Mouse (Mus musculus) lung, adult 2 months (tissue): ENCODE measurements around the gene Mipol1. TPM values are rescaled to one million over a fixed set of nuclear protein-coding genes. Genes with fewer than 3 reads are reported as not detected.

Source experiments
- DNase-seq: peaks from one replicate; pipeline ENCODE4 v3.0.0; 2022
- H3K4me1 ChIP-seq: fragments of 200-500 bp; 2 replicates; pipeline ENCODE4 v1.6.1; 2011; ENCODE audit warnings: low read length; ENCODE audit not compliant: control insufficient read depth, insufficient read depth
- H3K4me3 ChIP-seq: fragments of 200-500 bp; replicated peaks from 2 replicates; pipeline ENCODE3; 2011; ENCODE audit warnings: low read depth, mild to moderate bottlenecking, control low read depth, low read length; ENCODE audit errors: extremely low read depth
- CTCF ChIP-seq: fragments of 200-500 bp; IDR thresholded peaks from 2 replicates; pipeline ENCODE4 v1.5.1; 2011; ENCODE audit warnings: mild to moderate bottlenecking, low read length, control low read depth; ENCODE audit not compliant: insufficient read depth
- POLR2A ChIP-seq: fragments of 200-500 bp; IDR thresholded peaks from 2 replicates; pipeline ENCODE4 v1.6.1; 2011; ENCODE audit warnings: low read depth, mild to moderate bottlenecking, control low read depth, low read length, borderline replicate concordance; ENCODE audit errors: extremely low read depth
- WGBS: fragments of 180-500 bp; shearing (Covaris S2); methylation state at CpG from one replicate; pipeline ENCODE4 v1.1.7; 2018; 5-methylcytosine and 5-hydroxymethylcytosine counted together
- polyA plus RNA-seq: library from polyadenylated mRNA; depleted of rRNA; stranded (reverse); fragments of >200 nt; gene quantifications from 2 replicates; pipeline ENCODE4 v1.2.3, GENCODE M21; 2012

The Mipol1 gene
- polyA plus RNA-seq, 1 experiment: 1.9 TPM

DNA sequence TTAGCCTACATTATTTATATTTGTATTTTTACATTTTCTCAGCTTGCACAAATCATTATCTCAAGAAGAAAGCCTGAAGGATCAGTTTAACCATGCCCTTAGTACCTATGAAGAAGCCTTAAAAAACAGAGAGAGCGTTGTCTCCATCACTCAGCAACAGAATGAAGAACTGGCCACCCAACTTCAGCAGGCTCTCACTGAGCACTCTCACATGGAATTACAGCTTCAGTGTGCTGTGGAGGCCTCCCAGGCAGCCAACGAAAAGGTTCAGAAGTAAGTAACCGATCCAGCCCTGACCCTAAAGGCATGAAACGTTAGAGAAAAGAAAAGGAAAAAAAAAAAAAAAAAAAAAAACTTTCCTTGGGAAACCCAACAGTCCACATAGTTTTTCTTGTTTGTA lies 226.7 kb downstream of the Mipol1 start:
- TF ChIP-seq POLR2A (no peak), CTCF (no peak)
- Histone ChIP-seq H3K4me1 (no peaks in the 10 kb centered on the region), H3K4me3 (no peak overlapping the region)
- no peak for DNase-seq
- WGBS: 53% methylated on average over 4 of the region's 4 CpGs

DNA sequence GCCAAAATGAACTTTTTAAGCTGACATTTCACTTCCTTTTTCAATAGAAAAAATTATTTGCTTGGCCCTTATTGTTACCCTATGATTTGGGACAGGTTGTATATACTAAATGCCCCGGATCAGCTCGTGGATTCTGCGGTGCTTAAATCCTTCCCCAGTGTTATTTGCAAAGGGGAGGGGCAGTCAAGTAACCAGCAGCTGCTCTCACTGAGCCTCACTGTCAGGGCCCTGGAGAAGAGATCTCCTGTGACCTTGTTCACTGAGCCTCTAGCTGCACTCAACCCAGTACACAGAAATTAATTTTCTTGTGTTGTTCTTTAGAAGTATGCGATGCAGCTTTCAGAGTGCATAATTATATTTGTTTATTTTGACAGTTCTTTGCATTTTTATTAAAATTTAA lies 227.1 kb downstream of the Mipol1 start:
- Histone ChIP-seq H3K4me1 (no peaks in the 10 kb centered on the region), H3K4me3 (no peak overlapping the region)
- TF ChIP-seq CTCF (no peak), POLR2A (no peak)
- no peak for DNase-seq
- 42% methylated on average over 4 of the region's 4 CpGs for WGBS

GRCm38 (mm10) chr12:57464520-57465334 lies 234.5 kb downstream of the Mipol1 start:
- 55% methylated on average over 12 of the region's 12 CpGs for WGBS
- Histone ChIP-seq H3K4me3 (no peak overlapping the region), H3K4me1 (no peaks in the 10 kb centered on the region)
- DNase-seq: no peak
- TF ChIP-seq POLR2A: no peak

DNA sequence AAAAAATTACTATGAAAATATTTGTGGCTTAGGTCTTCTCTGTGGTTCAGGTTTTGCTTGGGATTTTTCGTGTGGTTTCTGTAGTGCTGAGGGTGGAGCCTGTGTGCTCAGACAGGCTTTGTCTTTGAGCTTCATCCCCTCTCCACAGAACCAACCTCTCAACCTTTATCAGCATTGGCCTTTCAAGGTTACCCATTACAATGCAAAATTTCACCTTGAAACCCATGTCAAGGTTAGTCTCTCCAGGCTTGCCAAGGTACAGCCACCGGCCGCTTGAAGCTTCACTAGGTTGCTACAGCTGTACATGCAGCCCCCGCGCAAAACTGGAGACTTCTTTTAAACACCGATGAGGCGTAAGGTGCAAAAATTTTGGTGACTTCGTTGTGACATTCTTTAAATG lies 241.6 kb downstream of the Mipol1 start:
- Histone ChIP-seq H3K4me3 (no peak overlapping the region), H3K4me1 (no peaks in the 10 kb centered on the region)
- no peak for TF ChIP-seq CTCF
- TF ChIP-seq POLR2A: no peak
- 86% methylated on average over 8 of the region's 8 CpGs for WGBS
- DNase-seq: no peak

DNA sequence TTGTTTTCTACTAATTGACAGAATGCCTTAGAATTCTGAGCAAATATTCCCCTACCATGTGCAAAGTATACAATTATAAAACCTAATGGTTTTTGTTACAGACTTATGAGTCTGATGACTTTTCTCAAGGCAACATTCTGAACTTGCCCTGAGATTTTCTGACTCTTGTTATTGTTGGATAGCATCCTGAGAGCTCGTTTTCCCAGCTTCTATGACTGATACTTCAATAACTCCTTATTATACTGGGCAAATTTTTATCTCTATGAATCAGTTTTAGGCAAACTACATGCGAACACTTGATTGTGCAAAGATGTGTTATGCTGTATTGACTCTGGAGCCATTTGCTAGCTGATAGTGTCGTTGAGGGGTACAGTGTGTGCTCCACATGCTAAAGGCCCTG lies 246.6 kb downstream of the Mipol1 start:
- no peaks in the 10 kb centered on the region for H3K4me1 ChIP-seq
- TF ChIP-seq POLR2A: no peak
- no peak for TF ChIP-seq CTCF
- WGBS: 53% methylated on average over 3 of the region's 3 CpGs
- DNase-seq: no peak
- H3K4me3 ChIP-seq: no peak overlapping the region

- no peak overlapping the region for H3K4me3 ChIP-seq
- TF ChIP-seq POLR2A (no peak), CTCF (no peak)
- no peaks in the 10 kb centered on the region for H3K4me1 ChIP-seq
- WGBS: 57% methylated on average over 2 of the region's 2 CpGs
- no peak for DNase-seq
Observed at GRCm38 (mm10) chr12:57481823-57482222, 251.6 kb downstream of the Mipol1 start.

DNA sequence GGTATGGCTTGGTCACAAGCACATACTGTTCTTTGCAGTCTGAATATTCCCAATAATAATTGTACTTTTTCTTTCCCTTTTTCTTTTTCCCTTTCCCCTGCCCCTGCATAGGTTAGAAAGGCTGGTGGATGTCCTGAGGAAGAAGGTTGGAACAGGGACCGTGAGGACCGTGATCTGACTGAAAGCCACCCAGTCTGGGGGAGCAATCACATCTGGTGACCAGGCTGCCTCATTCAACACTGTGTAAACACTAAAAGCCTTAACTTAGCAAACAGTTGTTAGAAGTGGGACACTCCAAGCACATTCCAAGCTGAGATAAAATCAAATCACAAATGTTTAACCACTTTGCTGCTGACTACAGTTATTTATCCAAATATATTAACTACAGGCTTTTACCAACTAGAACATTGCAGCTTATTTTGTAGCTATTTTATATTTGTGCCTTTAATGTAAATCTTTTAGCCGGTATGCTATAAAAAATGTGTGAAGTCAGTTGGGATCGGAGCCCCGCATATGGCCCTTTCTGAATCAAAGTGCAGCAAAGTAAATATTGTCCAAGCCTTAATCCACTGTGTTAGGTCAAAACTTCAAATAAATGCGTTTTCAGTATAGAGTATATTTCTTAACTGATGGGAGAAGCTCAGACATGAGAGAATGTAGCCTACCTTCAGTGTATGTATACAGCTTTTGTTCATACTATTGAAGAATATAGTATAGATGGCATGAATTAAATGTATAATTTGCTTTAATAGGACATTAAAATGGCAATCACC lies 266.3 kb downstream of the Mipol1 start:
- DNase-seq: peak; percentile 48
- 58% methylated on average over 6 of the region's 6 CpGs for WGBS
- TF ChIP-seq POLR2A: peak; percentile 59; the same call in 1 of the 2 replicates
- TF ChIP-seq CTCF: no peak
- no peaks in the 10 kb centered on the region for H3K4me1 ChIP-seq
- no peak overlapping the region for H3K4me3 ChIP-seq

- WGBS: 67% methylated on average over 7 of the region's 7 CpGs
- no peak overlapping the region for H3K4me3 ChIP-seq
- H3K4me1 ChIP-seq: no peaks in the 10 kb centered on the region
- TF ChIP-seq POLR2A (no peak), CTCF (no peak)
- no peak for DNase-seq
Observed at GRCm38 (mm10) chr12:57500246-57500645, 270.0 kb downstream of the Mipol1 start.

DNA sequence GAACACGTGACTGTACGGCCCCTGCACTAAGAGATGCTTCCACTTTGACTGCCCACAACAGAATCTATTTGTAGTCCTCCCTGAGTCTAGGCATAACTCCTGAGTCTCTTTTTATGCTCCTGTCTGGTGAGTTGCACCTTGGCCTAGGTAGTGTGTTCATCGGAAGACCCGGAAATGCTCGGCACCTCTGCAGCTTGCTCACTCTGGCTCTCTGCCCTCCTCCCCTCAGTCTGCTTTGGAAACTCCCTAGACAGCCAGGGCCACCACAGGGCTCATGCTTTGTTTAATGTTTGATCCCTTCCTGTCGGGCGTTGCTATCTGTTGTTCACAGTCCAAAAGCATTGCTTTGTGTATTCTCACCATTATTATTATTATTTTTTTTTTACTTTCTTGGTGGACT lies 275.1 kb downstream of the Mipol1 start:
- no peak for DNase-seq
- WGBS: 53% methylated on average over 7 of the region's 7 CpGs

More for the DNA sequence above, 275.1 kb downstream of the Mipol1 start:
- TF ChIP-seq CTCF (no peak), POLR2A (no peak)
- no peaks in the 10 kb centered on the region for H3K4me1 ChIP-seq
- no peak overlapping the region for H3K4me3 ChIP-seq
